Mouse (Mus musculus) kidney, adult 2 months (tissue): ENCODE measurements around the gene Raph1.

Source experiments
- CTCF ChIP-seq: fragments of 200-500 bp; conservative IDR thresholded peaks from 2 replicates; pipeline ENCODE4 v1.5.1; 2011; ENCODE audit warnings: low read depth, mild to moderate bottlenecking, control low read depth, low read length, moderate library complexity, mixed read lengths; ENCODE audit not compliant: insufficient read depth, insufficient read length
- POLR2A ChIP-seq: fragments of 200-500 bp; IDR thresholded peaks from one replicate; pipeline ENCODE4 v1.6.1; 2011; ENCODE audit warnings: low read depth, low read length, control low read depth

DNA sequence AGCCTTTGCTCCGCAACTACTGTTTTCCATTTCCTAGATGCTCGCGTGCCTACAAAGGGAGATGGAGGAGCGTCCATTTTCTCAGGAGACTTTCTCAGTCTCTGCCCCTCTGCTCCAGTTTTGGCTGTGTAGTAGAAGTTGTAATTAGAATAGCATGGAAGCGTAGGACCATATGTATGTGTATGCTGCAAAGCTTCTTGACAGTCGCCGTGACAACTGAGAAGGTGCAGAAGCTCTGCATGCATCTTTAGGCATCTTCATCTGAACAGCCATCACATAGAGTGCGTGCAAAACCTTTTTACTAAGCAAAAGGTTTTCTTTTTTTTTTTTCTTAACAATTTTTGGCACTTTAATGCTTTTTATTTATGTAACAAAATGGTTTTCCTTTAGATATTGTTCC lies 14.1 kb upstream of the Raph1 start:
- TF ChIP-seq CTCF = no peak
- no peak for TF ChIP-seq POLR2A
